Mouse (Mus musculus) heart, adult 2 months (tissue): ENCODE results near the gene Brd1.

Source experiments
- CTCF ChIP-seq: fragments of 200-600 bp; IDR thresholded peaks from 2 replicates; pipeline ENCODE4 v1.8.1; 2022; ENCODE audit warnings: antibody characterized with exemption, mild to moderate bottlenecking, moderate library complexity
- POLR2A ChIP-seq: fragments of 200-500 bp; IDR thresholded peaks from 2 replicates; pipeline ENCODE4 v1.6.1; 2011; ENCODE audit warnings: mild to moderate bottlenecking, low read depth, low read length, control low read depth; ENCODE audit not compliant: insufficient read depth

- TF ChIP-seq CTCF (no peak), POLR2A (no peak)
These were observed 47.3 kb downstream of the Brd1 start for GRCm38 (mm10) chr15:88686725-88687124.
